9 mouse cellular contexts compared by ENCODE assay signal in the genomic region with DNA sequence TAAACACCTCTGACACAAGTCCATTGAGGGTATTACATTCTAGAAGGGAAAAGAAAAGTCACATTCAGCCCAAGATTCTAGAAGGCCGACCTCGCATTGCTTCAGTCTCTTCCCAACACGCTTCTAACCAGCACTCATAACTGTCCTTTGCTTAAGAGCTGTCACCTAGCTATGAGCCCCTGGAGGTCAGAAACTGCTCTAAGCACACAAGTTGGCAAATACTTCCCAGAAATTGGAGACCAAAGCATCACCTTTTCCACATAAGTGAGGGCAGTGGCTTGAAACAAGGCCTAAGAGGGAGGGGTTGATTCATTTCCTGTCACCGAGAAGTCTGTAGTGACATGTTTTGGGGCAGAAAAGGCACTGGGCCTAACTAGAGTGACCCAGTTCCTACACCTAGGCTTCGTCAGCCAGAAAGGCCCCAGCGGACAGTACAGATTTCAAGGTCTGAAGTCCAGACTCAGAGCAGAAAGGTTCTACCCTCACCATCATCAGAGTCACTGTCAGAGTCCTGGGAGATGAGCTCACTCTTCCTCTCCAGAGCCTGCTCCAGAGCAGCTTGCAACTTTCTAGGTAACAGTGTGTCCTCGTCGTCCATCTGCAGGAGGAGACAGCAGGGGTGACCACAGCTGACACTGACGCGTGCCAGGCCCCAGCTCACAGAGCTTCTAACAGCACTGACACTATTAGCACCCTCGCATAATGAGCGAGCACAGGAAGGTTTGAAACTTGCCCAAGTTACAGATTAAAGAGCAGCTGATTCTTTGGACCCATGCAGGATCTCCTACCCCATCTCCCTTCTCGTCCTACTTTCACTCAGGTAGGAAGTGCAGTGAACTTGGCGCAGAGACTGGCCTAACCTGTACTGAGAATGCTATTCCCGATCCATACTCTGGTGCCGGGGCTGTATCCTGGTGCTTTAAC. TPM values are rescaled to one million over a fixed set of nuclear protein-coding genes. Genes with fewer than 3 reads are reported as not detected.
DNase-seq lines count a peak whose midpoint lies in the region; ATAC-seq and TF ChIP-seq lines count a peak whose summit lies in the region.
"Had no signal": no experiment of that assay in that cellular context is flagged by ENCODE, and none has a peak within 500 bp of the region (broad histone marks: within the 10 kb centered on the region; RNA-seq: fewer than 3 reads in every experiment).

No protein-coding gene starts in this region.

- no peak overlapping the region for H3K4me2 ChIP-seq in lung, postnatal 0 days (replicated peaks; ENCODE audit: low read depth, low read length)
- H3K4me2 ChIP-seq: midbrain, embryonic 13.5 days had no signal

- no peaks in the 10 kb centered on the region for H3K9me3 ChIP-seq in lung, postnatal 0 days (ENCODE audit: low read length)
- H3K9me3 ChIP-seq: midbrain, embryonic 13.5 days had no signal

- TF ChIP-seq POLR2A in heart, adult 2 months (IDR thresholded peaks at IDR 0.05; ENCODE audit: insufficient read depth, low read depth, low read length) = no peak

- no peak overlapping the region for H3K4me3 ChIP-seq in heart, adult 2 months
- H3K4me3 ChIP-seq in lung, postnatal 0 days (ENCODE audit: low read depth, low read length) = no peak overlapping the region
- H3K4me3 ChIP-seq: midbrain, embryonic 13.5 days had no signal

- WGBS in heart, adult 2 months = 55% methylated on average over 16 of the region's 16 CpGs
- WGBS in lung, postnatal 0 days = 71% methylated on average over 16 of the region's 16 CpGs

- no peak for DNase-seq in heart, adult 2 months
- DNase-seq in heart, postnatal 36 days = no peak
- DNase-seq in lung, postnatal 0 days (ENCODE audit: low spot score) = no peak
- DNase-seq in lung, postnatal 25 days (ENCODE audit: low spot score) = no peak
- DNase-seq in kidney, adult 9 months = peak; percentile 65
- no peak for DNase-seq in B cell, adult 2 months
- no peak for DNase-seq in right cerebral cortex, postnatal 10 days (ENCODE audit: low spot score in 2 of 2)

- H3K27ac ChIP-seq in heart, adult 2 months = peak overlapping the region; percentile 11; the same call in 1 of the 2 replicates
- H3K27ac ChIP-seq in lung, postnatal 0 days (ENCODE audit: low read length) = peak overlapping the region; percentile 38; the same call in 1 of the 2 replicates
- H3K27ac ChIP-seq: midbrain, embryonic 13.5 days had no signal

- no peak overlapping the region for H3K9ac ChIP-seq in heart, adult 2 months (ENCODE audit: low read depth, low read length)
- H3K9ac ChIP-seq in lung, postnatal 0 days (replicated peaks; ENCODE audit: low read depth) = no peak overlapping the region
- H3K9ac ChIP-seq: midbrain, embryonic 13.5 days had no signal

- H3K4me1 ChIP-seq in heart, adult 2 months (ENCODE audit: control insufficient read depth, insufficient read depth, low read length) = peaks cover 7% of the 10 kb centered on the region
- peaks cover 4% of the 10 kb centered on the region for H3K4me1 ChIP-seq in lung, postnatal 0 days (ENCODE audit: insufficient read depth, low read depth, low read length)

- intact Hi-C loops in heart, adult 2 months (cut with DNase I) = loop anchor here (2.0 kb wide), 2 partner anchors 17 to 193 kb away; no protein-coding TSS in a partner anchor
- intact Hi-C loops in heart, postnatal 36 days (cut with DNase I) = loop anchor here (10.0 kb wide), 2 partner anchors 149 to 439 kb away; a partner anchor contains a TSS

- H3K27me3 ChIP-seq in heart, adult 2 months (ENCODE audit: control insufficient read depth, insufficient read depth, low read length) = no peaks in the 10 kb centered on the region
- no peaks in the 10 kb centered on the region for H3K27me3 ChIP-seq in lung, postnatal 0 days (replicated peaks; ENCODE audit: insufficient read depth, low read length)
- H3K27me3 ChIP-seq: midbrain, embryonic 13.5 days had no signal

- no peak for TF ChIP-seq CTCF in heart, adult 2 months (IDR thresholded peaks at IDR 0.05)
- TF ChIP-seq CTCF in lung, postnatal 0 days (IDR thresholded peaks at IDR 0.05) = no peak

- no peak for TF ChIP-seq EP300 in heart, adult 2 months (IDR thresholded peaks at IDR 0.05; ENCODE audit: insufficient read depth, low read depth, low read length)
- no peak for TF ChIP-seq EP300 in lung, postnatal 0 days (IDR thresholded peaks at IDR 0.05)

- peaks cover 28% of the 10 kb centered on the region for H3K36me3 ChIP-seq in heart, adult 2 months (ENCODE audit: control insufficient read depth, insufficient read depth, low read length)
- peaks cover 47% of the 10 kb centered on the region; the same call in 1 of the 2 replicates for H3K36me3 ChIP-seq in lung, postnatal 0 days (ENCODE audit: insufficient read depth, low read length)

- ATAC-seq in lung, postnatal 0 days = no peak
- ATAC-seq in megakaryocyte progenitor cell, adult 5-6 weeks (replicated peaks; ENCODE audit: poor library complexity) = 0 out of 2 replicates have a peak, but pooled peaks have one; percentile 3
- ATAC-seq: midbrain, embryonic 13.5 days had no signal

- no peaks in the 10 kb centered on the region; the same call in 1 of the 2 replicates for H3K79me2 ChIP-seq in heart, adult 2 months (replicated peaks; ENCODE audit: control insufficient read depth, insufficient read depth, low read length)

RNA-seq across cellular contexts. Expression of a gene that starts 7.1 kb away (rescaled TPM):
- total RNA-seq in heart, adult 2 months (2021) = 100 to 1,000 TPM; 102 to 105 TPM
- 136 and 167 TPM in 2 replicates for polyA plus RNA-seq in heart, adult 2 months (2012; rRNA removed)
- 10 to 100 TPM; 95.0 to 97.5 TPM for total RNA-seq in heart, postnatal 36 days (2021)
- 108 and 110 TPM in 2 replicates for polyA plus RNA-seq in lung, postnatal 0 days (2015; fragmentation: Nextera tagmentation; extraction: Ambion mirVana)
- total RNA-seq in megakaryocyte progenitor cell, adult 5-6 weeks (2015) = 616 and 680 TPM in 2 replicates
- 869 and 1,010 TPM in 2 replicates for total RNA-seq in megakaryocyte progenitor cell, adult 5-6 weeks (2017)

RNA-seq across cellular contexts. Expression of a gene that starts 18.1 kb away (rescaled TPM):
- under 1 TPM in 1 of 2 experiments, not detected in 1; 0.21 TPM for total RNA-seq in heart, adult 2 months (2021)
- 0.14 and 0.15 TPM in 2 replicates for polyA plus RNA-seq in heart, adult 2 months (2012; rRNA removed)
- total RNA-seq in heart, postnatal 36 days (2021) = under 1 TPM; 0.08 to 0.11 TPM
- polyA plus RNA-seq in lung, postnatal 0 days (2015; fragmentation: Nextera tagmentation; extraction: Ambion mirVana) = 0.04 TPM in 2 replicates
- total RNA-seq in megakaryocyte progenitor cell, adult 5-6 weeks (2015) = 0.15 and 0.22 TPM in 2 replicates
- 0.03 TPM in 1 of 2 replicates, not detected in the other for total RNA-seq in megakaryocyte progenitor cell, adult 5-6 weeks (2017)

Comparison
In these comparisons a context has a peak if more than half of its experiments do, and no peak if none do; other contexts are left out.
1. RNA of a gene that starts 7.1 kb away (total RNA-seq): 616 to 1,010 TPM in megakaryocyte progenitor cell, adult 5-6 weeks; 102 to 105 TPM in heart, adult 2 months and 95.0 to 97.5 TPM in heart, postnatal 36 days; every median in the first group is over 4 times any median in the second.